Mouse (Mus musculus): Measurements from ENCODE around the gene Zfp563.
A peak's percentile ranks its signal among the peaks of the same experiment; 100 is the strongest.

Gene Zfp563

GRCm38 (mm10) chr17:33126257-33126656 is 37.1 kb downstream of the Zfp563 start:
- no peaks in the 10 kb centered on the region for H3K4me1 ChIP-seq (replicated peaks; ENCODE audit: low read depth, low read length)
- H3K4me3 ChIP-seq (replicated peaks; ENCODE audit: low read length): no peak overlapping the region
- H3K9me3 ChIP-seq (ENCODE audit: low read length): peaks cover 23% of the 10 kb centered on the region
- no peaks in the 10 kb centered on the region for H3K27me3 ChIP-seq (ENCODE audit: insufficient read depth, low read length)
- TF ChIP-seq POU5F1 (IDR thresholded peaks at IDR 0.05; ENCODE audit: borderline replicate concordance, low read length): no peak
- TF ChIP-seq NANOG (IDR thresholded peaks at IDR 0.05; ENCODE audit: borderline replicate concordance, low read length): no peak
- TF ChIP-seq CTCF (conservative IDR thresholded peaks at IDR 0.05; ENCODE audit: low read length): no peak
- H3K36me3 ChIP-seq (ENCODE audit: insufficient read depth, low read length): no peaks in the 10 kb centered on the region

GRCm38 (mm10) chr17:33139261-33139820 is 50.2 kb downstream of the Zfp563 start, which contains the start of gene Morc2b:
Gene Morc2b, minus strand, starts transcription at chr17:33139683.
- 0 out of 2 replicates have a peak, but pooled peaks have one; percentile 5 for TF ChIP-seq NANOG (IDR thresholded peaks at IDR 0.05; ENCODE audit: borderline replicate concordance, low read length)
- TF ChIP-seq CTCF (conservative IDR thresholded peaks at IDR 0.05; ENCODE audit: low read length): no peak
- no peak for TF ChIP-seq POU5F1 (IDR thresholded peaks at IDR 0.05; ENCODE audit: borderline replicate concordance, low read length)
- H3K27me3 ChIP-seq (ENCODE audit: insufficient read depth, low read length): no peaks in the 10 kb centered on the region
- peak within 1 kb of the TSS; percentile 71 for H3K4me3 ChIP-seq (replicated peaks; ENCODE audit: low read length)
- no peaks in the 10 kb centered on the region for H3K36me3 ChIP-seq (ENCODE audit: insufficient read depth, low read length)
- peaks cover 19% of the 10 kb centered on the region for H3K4me1 ChIP-seq (replicated peaks; ENCODE audit: low read depth, low read length)
- H3K9me3 ChIP-seq (ENCODE audit: low read length): no peaks in the 10 kb centered on the region

Measured in E14TG2a.4 (cell line).